Mouse (Mus musculus) E14TG2a.4 (cell line): Measurements from ENCODE around the gene Nme6.

ENCODE experiments used
- CTCF ChIP-seq: conservative IDR thresholded peaks from 2 replicates; pipeline ENCODE4 v1.5.1; 2014; ENCODE audit warnings: low read length
- NANOG ChIP-seq: IDR thresholded peaks from 2 replicates; pipeline ENCODE4 v1.6.1; 2014; ENCODE audit warnings: borderline replicate concordance, low read length, mixed read lengths

DNA sequence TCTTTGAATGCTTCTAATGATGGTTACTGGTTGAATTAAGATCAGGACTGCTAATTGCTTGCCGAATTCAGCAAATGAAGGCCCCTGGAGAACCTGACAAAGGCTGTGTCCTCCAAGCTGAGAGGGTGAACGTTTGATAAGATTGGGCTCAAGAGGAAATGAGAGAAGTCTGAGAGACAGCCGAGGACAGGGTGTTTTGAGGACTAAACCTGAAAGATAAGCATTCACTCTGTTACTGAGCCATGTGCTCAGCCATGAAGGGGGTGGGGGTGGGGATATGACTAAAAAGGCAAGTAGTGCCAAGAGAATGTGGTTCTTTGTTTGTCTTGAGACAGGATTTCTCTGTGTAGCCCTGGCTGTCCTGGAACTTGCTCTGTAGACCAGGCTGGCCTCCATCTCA, 30.5 kb downstream of the Nme6 start:
- TF ChIP-seq CTCF (no peak), NANOG (no peak)
